Mouse (Mus musculus) heart, postnatal 25 days (tissue): Measurements from ENCODE around the gene Nepn. TPM values are rescaled to one million over a fixed set of nuclear protein-coding genes. Genes with fewer than 3 reads are reported as not detected.
A peak's percentile ranks its signal among the peaks of the same experiment; 100 is the strongest.

Experiments used
- DNase-seq: peaks from one replicate; pipeline ENCODE4 v3.0.0; 2022; ENCODE audit warnings: low spot score
- intact Hi-C: fragments of 180-260 bp; cut with DNase I; formaldehyde crosslinking; loops from one replicate; pipeline ENCODE4 v1.15.1; 2025
- total RNA-seq, 2 experiments: library from RNA; stranded (reverse); gene quantifications; 2 replicates each; pipeline ENCODE4 v1.2.3; 2021

The Nepn gene
- total RNA-seq, 2 experiments from 2014 or later, result 0.21 to 0.31 TPM

GRCm38 (mm10) chr10:52396647-52397046 is 7.9 kb downstream of the Nepn start:
- intact Hi-C loops, result no loop called here
- DNase-seq, result no peak

- intact Hi-C loops, result no loop called here
- no peak for DNase-seq
Measured at GRCm38 (mm10) chr10:52398715-52399114, 9.9 kb downstream of the Nepn start.

GRCm38 (mm10) chr10:52399722-52400121 is 10.9 kb downstream of the Nepn start:
- intact Hi-C loops, result no loop called here
- no peak for DNase-seq

DNA sequence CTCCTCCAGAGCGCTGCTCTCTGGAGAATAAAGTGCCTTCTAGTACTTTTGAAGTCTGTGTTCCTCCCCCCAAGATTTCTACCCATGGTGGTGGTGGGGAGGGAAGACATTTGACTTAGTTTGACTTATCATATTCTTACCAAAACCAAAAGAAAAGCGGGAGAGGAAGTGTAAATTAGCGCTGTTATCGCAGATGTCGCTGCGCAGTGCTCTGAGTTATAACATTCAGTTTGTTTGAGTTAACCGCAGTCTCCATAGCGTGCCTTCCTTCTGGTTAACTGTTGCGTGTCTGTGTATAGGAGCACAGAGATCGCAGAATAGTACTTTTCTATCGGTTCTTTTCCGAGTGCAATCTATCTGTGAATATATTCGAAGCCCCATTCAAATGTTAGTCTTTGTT is 16.4 kb downstream of the Nepn start:
- DNase-seq, result no peak
- intact Hi-C loops, result no loop called here

- DNase-seq, result no peak
- intact Hi-C loops, result no loop called here
Measured at GRCm38 (mm10) chr10:52407526-52407925, 18.8 kb downstream of the Nepn start.

- intact Hi-C loops, result no loop called here
- DNase-seq, result no peak
Measured at GRCm38 (mm10) chr10:52415020-52415419, 26.2 kb downstream of the Nepn start.

DNA sequence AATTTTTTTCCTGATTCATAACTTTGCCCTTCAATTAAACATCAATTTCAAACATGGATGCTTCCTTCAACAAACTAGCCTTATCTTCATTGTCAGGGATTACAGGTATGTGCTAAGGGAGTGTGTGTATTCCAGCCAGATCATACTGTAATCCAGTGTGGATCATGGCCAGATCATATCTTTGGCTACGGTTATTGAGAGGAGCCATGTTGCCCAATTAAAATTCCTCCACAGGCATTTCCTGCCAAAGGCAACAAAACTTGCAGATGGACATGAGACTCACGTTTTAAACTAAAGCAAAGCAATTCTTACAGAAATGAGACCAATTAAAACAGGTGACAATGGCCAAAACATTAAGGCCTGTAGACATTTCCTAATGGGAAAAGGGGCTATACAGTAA is 27.7 kb downstream of the Nepn start:
- DNase-seq, result no peak
- intact Hi-C loops, result loop anchor here (2.0 kb wide), 2 partner anchors 22 to 30 kb away; no protein-coding TSS in a partner anchor

DNA sequence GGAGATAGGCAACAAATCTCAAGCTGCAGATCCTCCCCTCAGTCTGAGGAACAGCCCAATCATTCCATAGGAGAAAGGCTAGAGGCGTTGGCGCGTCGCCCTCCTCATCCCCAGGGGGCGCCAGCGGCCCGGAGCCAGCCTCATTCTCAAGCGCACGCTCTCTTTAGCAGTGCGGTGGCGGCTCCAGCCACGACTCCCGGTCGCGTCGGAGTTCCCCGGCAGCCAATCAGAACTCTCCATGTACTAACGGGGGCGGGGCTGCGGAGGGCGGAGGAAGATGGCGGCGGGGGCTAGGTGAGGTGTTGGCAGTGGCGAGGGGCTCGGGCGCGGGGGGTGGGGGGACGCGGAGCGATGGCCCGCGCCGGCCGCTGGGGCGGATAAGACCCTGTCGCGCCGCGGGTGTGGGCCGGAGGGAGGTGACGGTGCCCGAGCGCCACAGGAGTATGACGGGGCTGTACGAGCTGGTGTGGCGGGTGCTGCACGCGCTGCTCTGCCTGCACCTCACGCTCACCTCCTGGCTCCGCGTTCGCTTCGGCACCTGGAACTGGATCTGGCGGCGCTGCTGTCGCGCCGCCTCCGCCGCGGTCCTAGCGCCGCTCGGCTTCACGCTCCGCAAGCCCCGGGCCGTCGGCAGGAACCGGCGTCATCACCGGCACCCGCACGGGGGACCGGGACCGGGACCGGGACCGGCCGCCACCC is 28.7 kb downstream of the Nepn start, which contains the start of gene Nus1:
Gene Nus1 (plus strand): TSS at position 249 of the 699 bp plus-strand sequence.
- peak; percentile 91 for DNase-seq
- intact Hi-C loops, result loop anchor here (2.0 kb wide), 2 partner anchors 23 to 31 kb away; no protein-coding TSS in a partner anchor

GRCm38 (mm10) chr10:52417998-52418860 is 29.5 kb downstream of the Nepn start:
- no peak for DNase-seq
- intact Hi-C loops, result loop anchor here (2.0 kb wide), 2 partner anchors 23 to 31 kb away; no protein-coding TSS in a partner anchor

GRCm38 (mm10) chr10:52418931-52419330 is 30.2 kb downstream of the Nepn start:
- intact Hi-C loops, result no loop called here
- no peak for DNase-seq

- intact Hi-C loops, result no loop called here
Measured at GRCm38 (mm10) chr10:52419402-52419801, 30.6 kb downstream of the Nepn start.

GRCm38 (mm10) chr10:52420526-52420925 is 31.8 kb downstream of the Nepn start:
- DNase-seq, result no peak
- intact Hi-C loops, result no loop called here

More at GRCm38 (mm10) chr10:52419402-52419801, 30.6 kb downstream of the Nepn start:
- DNase-seq, result no peak

- no peak for DNase-seq
- intact Hi-C loops, result no loop called here
Measured at GRCm38 (mm10) chr10:52421716-52422115, 32.9 kb downstream of the Nepn start.

- no peak for DNase-seq
- intact Hi-C loops, result no loop called here
Measured at GRCm38 (mm10) chr10:52423097-52423496, 34.3 kb downstream of the Nepn start.

DNA sequence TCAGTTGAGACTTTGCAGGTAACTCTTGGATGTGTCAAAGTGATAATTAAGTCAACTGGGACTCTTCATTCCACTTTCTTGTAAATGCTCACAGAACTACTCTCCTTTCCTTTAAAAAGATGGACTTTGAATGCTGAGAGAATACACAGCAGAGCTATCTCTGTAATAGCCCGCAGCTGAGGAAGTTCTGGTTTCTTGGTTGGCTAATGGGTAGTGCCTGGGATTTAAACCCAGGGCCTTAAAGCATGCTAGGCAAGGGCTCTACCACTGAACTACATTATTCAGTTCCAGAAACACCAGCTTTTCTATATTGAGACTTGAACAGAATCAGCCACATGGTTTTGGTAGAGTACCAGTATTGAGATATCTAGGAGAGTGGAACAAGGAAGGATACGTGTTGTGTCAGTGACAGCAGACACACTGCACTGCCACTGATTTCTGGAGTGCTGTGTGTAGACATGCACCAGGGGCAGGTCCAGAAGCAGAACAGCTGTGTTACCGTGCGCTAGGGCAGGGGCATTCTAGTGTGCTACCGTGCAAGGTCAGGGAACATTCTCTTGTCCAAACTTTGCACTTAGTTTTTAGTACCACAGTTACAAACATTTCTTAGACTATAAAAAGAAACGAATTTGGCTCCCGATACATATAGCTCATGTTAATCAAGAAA is 37.7 kb downstream of the Nepn start:
- intact Hi-C loops, result no loop called here

DNA sequence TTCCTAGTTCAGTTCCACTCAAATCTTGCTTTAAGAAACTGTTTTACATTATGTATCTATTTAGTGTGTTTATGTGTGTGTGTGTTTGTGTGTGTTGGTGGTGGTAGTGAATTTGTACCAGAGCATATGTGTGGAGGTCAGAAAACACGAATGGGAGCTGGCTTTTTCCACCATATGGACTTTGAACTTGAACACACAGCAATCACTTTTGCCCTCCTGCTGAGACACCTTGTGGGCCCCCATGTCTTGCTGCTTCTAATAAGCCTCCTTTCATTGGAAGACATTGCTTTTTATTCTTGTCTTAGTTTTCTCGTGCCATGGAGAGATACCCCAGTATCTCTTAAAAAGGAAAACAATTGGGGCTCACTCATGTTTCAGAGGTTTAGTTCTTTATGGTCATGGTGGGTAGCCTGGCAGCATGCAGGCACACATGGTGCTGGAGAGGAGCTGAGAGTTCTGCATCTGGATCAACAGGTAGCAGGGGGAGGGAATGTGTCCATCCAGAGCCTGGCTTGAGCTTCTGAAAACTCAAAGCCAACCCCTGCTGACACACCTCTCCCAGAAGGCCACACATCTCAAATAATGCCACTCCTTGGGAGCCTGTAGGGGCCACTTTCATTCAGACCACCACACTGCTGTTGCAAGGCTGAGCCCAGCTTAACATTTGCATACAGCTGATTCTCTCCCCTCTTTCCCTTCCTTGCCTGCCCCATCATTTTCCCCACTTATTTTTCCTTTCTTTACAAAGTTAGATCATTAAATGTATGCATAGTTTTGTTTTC is 39.1 kb downstream of the Nepn start:
- intact Hi-C loops, result no loop called here
- no peak for DNase-seq

More for the DNA sequence above, 37.7 kb downstream of the Nepn start:
- DNase-seq, result no peak

DNA sequence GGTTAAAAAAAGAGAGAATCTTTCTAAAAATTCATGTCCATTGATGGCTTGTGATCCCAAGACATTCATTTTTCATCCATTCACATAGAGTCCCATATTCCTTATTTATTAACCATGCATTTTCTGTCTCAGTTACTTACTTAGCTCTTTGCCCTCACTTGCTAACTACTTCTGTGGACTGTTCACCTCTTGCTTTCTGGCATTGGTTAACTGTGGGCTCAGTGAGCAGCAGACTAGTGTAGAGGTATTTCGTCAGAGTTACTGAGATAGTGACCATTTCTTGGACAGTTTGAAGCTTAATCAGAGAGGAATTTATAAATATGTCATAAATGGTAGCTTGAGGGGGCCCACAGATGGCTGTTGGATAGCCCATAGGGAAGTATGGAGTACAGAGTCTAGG is 42.2 kb downstream of the Nepn start:
- intact Hi-C loops, result no loop called here
- no peak for DNase-seq

- intact Hi-C loops, result no loop called here
Measured at GRCm38 (mm10) chr10:52434836-52435235, 46.1 kb downstream of the Nepn start.

More at GRCm38 (mm10) chr10:52434836-52435235, 46.1 kb downstream of the Nepn start:
- no peak for DNase-seq
